Mouse (Mus musculus) cerebellum, adult 8-10 months (tissue): ENCODE data around the gene Chdh.

ENCODE experiments used
- DNase-seq: peaks from one replicate; pipeline ENCODE4 v3.0.0; 2022

Gene Chdh

GRCm38 (mm10) chr14:30014487-30014886, 5.7 kb downstream of the Chdh start:
- DNase-seq: no peak

- no peak for DNase-seq
These were observed 6.2 kb downstream of the Chdh start for GRCm38 (mm10) chr14:30015008-30015407.

- DNase-seq: no peak
These were observed 7.8 kb downstream of the Chdh start for GRCm38 (mm10) chr14:30016666-30017065.

GRCm38 (mm10) chr14:30017794-30018462, 9.1 kb downstream of the Chdh start:
- no peak for DNase-seq

GRCm38 (mm10) chr14:30018463-30018801, 9.6 kb downstream of the Chdh start:
- DNase-seq: no peak

GRCm38 (mm10) chr14:30018846-30019245, 10.0 kb downstream of the Chdh start:
- no peak for DNase-seq

- DNase-seq: no peak
These were observed 10.6 kb downstream of the Chdh start for GRCm38 (mm10) chr14:30019375-30019774.

GRCm38 (mm10) chr14:30019792-30020575, 11.2 kb downstream of the Chdh start:
- no peak for DNase-seq

GRCm38 (mm10) chr14:30022471-30022870, 13.6 kb downstream of the Chdh start:
- no peak for DNase-seq

- no peak for DNase-seq
These were observed 15.6 kb downstream of the Chdh start for GRCm38 (mm10) chr14:30024387-30024786.

GRCm38 (mm10) chr14:30027378-30027777, 18.6 kb downstream of the Chdh start:
- no peak for DNase-seq

- no peak for DNase-seq
These were observed 24.6 kb downstream of the Chdh start for GRCm38 (mm10) chr14:30033405-30033804.

- no peak for DNase-seq
These were observed 29.6 kb downstream of the Chdh start for GRCm38 (mm10) chr14:30038431-30038830.

- no peak for DNase-seq
These were observed 30.6 kb downstream of the Chdh start for GRCm38 (mm10) chr14:30039413-30039812.

- DNase-seq: no peak
These were observed 33.0 kb downstream of the Chdh start for GRCm38 (mm10) chr14:30041836-30042235.

GRCm38 (mm10) chr14:30043356-30043940, 34.6 kb downstream of the Chdh start:
- no peak for DNase-seq

- no peak for DNase-seq
These were observed 36.4 kb downstream of the Chdh start for GRCm38 (mm10) chr14:30045239-30045638.

- DNase-seq: no peak
These were observed 36.9 kb downstream of the Chdh start for GRCm38 (mm10) chr14:30045704-30046220.

GRCm38 (mm10) chr14:30046976-30047375, 38.2 kb downstream of the Chdh start:
- DNase-seq: no peak

- no peak for DNase-seq
These were observed 39.2 kb downstream of the Chdh start for GRCm38 (mm10) chr14:30048049-30048448.

- DNase-seq: no peak
These were observed 41.5 kb downstream of the Chdh start for GRCm38 (mm10) chr14:30050280-30050679.

GRCm38 (mm10) chr14:30054922-30055321, 46.1 kb downstream of the Chdh start:
- no peak for DNase-seq

- DNase-seq: no peak
These were observed 47.4 kb downstream of the Chdh start for GRCm38 (mm10) chr14:30056031-30056766.
